Mouse (Mus musculus) kidney, adult 2 months (tissue): ENCODE measurements at regions not wholly inside any gene's neighbourhood (a gene's known extent, or its start where the extent isn't known, plus 50 kb on each side); places are given as distances from the start of the nearest gene placed in this dataset.

Source experiments
- CTCF ChIP-seq: fragments of 200-500 bp; conservative IDR thresholded peaks from 2 replicates; pipeline ENCODE4 v1.5.1; 2011; ENCODE audit warnings: low read depth, mild to moderate bottlenecking, control low read depth, low read length, moderate library complexity, mixed read lengths; ENCODE audit not compliant: insufficient read depth, insufficient read length
- POLR2A ChIP-seq: fragments of 200-500 bp; IDR thresholded peaks from one replicate; pipeline ENCODE4 v1.6.1; 2011; ENCODE audit warnings: low read depth, low read length, control low read depth

DNA sequence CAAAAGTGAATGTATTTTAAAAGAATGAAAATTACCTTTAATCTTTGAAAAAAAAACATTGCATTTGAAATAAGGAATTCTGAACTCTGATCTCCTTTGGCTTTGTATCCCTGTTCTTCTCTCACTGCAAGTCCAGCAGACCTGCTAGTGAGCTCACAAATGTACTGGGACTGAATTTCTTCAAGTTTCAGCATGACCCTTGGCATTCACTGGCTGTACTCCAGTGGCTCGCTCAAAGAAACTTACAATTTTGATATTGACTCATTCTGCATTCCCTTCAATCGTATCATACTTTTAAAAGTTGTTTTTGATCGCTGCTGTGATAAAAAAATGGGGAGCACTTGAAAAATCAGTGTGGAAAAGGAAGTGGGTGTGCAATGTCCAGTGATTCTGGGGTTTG lies 456.6 kb downstream of the Cd109 start:
- TF ChIP-seq POLR2A (no peak), CTCF (no peak)
